Mouse (Mus musculus) CH12.LX (cell line): ENCODE results near the gene 1110002E22Rik.

Experiments
- POLR2AphosphoS2 ChIP-seq: IDR thresholded peaks from 2 replicates; pipeline ENCODE4 v1.6.1; 2011; ENCODE audit warnings: low read depth, low read length, improper control_type of control experiment
- USF2 ChIP-seq: conservative IDR thresholded peaks from 2 replicates; pipeline ENCODE4 v1.6.1; 2011; ENCODE audit warnings: low read depth, low read length, improper control_type of control experiment

GRCm38 (mm10) chr3:138096263-138097028 lies 31.6 kb downstream of the 1110002E22Rik start:
- TF ChIP-seq POLR2AphosphoS2 = no peak
- TF ChIP-seq USF2 = no peak
